Mouse (Mus musculus): ENCODE measurements around the gene 4833439L19Rik. TPM values are rescaled to one million over a fixed set of nuclear protein-coding genes. Genes with fewer than 3 reads are reported as not detected.

Gene 4833439L19Rik
- polyA plus RNA-seq, 1 experiment from 2014 or later, result 254 TPM

DNA sequence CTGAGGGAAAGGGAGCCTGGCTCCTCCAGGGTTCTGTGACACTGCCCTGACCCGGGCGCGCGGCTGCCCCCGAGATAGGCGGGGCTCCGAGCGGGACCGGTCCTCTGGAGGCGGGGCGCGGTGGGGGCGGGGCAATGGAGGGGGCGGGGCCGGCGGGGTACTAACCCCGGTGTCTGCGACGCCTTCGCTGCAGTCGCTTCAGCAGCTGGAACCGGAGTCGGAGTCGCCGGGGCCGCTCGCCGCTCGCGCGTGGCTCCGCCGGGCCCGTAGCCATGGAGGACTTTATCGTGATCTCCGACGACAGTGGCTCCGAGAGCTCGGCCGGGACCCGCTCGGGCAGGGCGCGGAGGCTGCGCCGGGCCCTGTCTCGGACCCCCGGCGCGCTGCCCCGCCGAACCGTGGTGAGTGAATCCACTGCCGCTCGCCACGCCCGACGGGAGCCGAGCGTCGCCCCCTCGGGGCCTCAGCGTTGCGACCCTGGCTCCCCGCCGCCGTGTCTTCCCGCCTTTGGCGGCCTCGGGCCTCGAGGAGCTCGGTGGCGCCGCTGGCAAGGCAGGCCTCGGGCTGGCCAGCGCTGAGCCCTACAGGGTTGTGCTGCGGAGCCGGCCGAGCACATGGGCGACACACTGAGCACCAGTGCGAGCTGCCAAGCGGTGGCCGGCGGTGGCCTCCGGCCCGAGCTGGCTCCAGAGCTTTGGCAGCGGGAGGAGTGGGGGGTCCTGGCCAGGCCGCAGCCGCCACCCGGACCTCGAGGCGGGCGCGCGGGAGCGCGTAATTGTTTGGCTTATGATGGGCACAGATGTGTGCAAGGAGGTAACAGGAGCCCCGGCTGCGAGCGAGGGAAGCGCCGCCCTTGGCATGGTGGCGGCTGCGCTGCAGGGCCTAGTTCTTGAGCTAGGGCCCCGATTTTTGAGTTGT lies 61.4 kb downstream of the 4833439L19Rik start, which contains the start of gene Simc1:
TSS of gene Simc1 (plus strand) at position 176 of the 918 bp plus-strand sequence.
- peaks cover 8% of the 10 kb centered on the region for H3K4me1 ChIP-seq
- no peaks in the 10 kb centered on the region for H3K27me3 ChIP-seq (replicated peaks)
- H3K27ac ChIP-seq, result peak within 1 kb of the TSS; percentile 62
- peak; percentile 92 for ATAC-seq (ENCODE audit: low FRiP score, low read depth)
- H3K36me3 ChIP-seq, result no peaks in the 10 kb centered on the region
- under 1% methylated on average over 105 of the region's 105 CpGs for WGBS
- H3K9me3 ChIP-seq, result no peaks in the 10 kb centered on the region
- H3K4me2 ChIP-seq (replicated peaks), result peak within 1 kb of the TSS; percentile 94
- peak within 1 kb of the TSS; percentile 75 for H3K4me3 ChIP-seq
- peak within 1 kb of the TSS; percentile 85 for H3K9ac ChIP-seq

DNA sequence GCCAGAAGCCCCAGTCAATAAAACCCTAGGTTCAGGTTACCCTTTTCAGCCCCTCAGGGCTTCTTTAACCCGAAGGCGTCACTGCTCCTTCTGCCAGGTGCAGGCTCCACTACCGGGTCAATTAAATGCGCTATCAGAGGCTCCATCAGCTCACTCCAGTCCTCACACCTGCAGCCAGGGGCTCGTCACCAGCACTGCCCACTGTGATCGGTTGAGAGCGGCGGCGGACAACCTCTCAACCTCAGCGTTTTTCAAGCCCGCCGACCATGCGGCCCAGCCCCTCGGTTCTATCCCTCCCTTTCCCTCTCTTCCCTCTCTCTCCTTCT lies 62.0 kb downstream of the 4833439L19Rik start:
- peaks cover 8% of the 10 kb centered on the region for H3K4me1 ChIP-seq
- no peak overlapping the region for H3K27ac ChIP-seq
- peak overlapping the region; percentile 94 for H3K4me2 ChIP-seq (replicated peaks)
- no peaks in the 10 kb centered on the region for H3K36me3 ChIP-seq
- H3K4me3 ChIP-seq, result peak overlapping the region; percentile 75
- no peak; the same call in 1 of the 2 replicates for ATAC-seq (ENCODE audit: low FRiP score, low read depth)
- H3K27me3 ChIP-seq (replicated peaks), result no peaks in the 10 kb centered on the region
- 2% methylated on average over 14 of the region's 14 CpGs for WGBS
- H3K9ac ChIP-seq, result peak overlapping the region; percentile 85
- no peaks in the 10 kb centered on the region for H3K9me3 ChIP-seq

DNA sequence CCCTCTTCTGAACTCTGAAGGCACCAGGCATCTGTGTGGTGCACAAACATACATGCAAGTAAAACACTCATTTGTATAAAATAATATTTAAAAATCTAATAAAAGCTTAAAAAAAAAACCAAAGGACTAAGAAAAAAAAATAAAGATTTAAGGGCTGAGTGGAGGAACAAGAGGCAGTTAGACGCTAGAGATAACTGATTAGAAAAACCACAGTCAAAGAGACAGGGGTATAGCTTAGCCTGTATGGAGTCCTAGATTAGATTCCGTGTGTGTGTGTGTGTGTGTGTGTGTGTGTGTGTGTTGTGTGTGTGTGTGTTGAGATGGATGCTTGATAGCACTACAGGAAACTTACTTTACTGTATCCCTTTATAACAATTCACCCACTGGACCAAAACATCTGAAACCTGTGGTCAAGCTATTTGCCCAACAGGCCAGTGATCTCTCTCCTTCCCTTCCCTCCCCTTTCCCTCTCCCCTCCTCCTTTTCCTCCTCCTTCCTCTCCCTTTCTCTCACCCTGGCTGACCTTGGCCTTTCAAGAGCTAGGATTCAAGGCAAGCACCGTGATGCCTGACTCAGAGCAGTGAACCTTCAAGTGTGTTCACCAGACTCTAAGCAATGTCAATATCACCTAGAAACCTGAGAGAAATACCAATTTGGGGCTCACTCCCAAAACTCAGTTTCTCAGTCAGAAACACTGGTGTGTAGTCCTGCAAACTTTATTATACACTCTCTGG lies 63.1 kb downstream of the 4833439L19Rik start:
- WGBS, result 59% methylated on average over 3 of the region's 3 CpGs
- no peak overlapping the region for H3K4me2 ChIP-seq (replicated peaks)
- no peaks in the 10 kb centered on the region for H3K9me3 ChIP-seq
- no peaks in the 10 kb centered on the region for H3K27me3 ChIP-seq (replicated peaks)
- H3K27ac ChIP-seq, result no peak overlapping the region
- no peak for ATAC-seq (ENCODE audit: low FRiP score, low read depth)
- peaks cover 8% of the 10 kb centered on the region for H3K4me1 ChIP-seq
- no peak overlapping the region for H3K9ac ChIP-seq
- no peak overlapping the region for H3K4me3 ChIP-seq
- no peaks in the 10 kb centered on the region for H3K36me3 ChIP-seq

DNA sequence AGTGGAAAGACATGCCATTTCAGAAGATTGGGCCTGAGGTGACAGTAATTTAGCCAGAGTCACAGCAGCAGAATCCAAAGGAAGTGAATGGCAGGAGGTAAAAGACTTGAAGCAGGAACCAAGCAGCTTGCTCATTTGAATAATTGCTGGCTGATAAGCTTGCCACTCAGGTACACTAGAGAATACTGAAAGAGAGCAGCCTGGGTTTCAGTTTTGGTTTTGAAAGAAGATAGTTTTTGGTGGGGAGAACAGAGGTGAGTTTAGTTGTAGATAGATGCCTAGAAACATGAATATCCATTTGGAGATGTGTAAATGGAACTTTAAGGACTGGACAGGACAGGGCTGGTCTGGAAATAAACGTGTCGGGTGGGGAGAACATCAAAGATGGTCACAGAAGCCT lies 63.9 kb downstream of the 4833439L19Rik start:
- no peak overlapping the region for H3K4me3 ChIP-seq
- H3K27ac ChIP-seq, result no peak overlapping the region
- no peaks in the 10 kb centered on the region for H3K9me3 ChIP-seq
- H3K4me2 ChIP-seq (replicated peaks), result no peak overlapping the region
- H3K9ac ChIP-seq, result no peak overlapping the region
- WGBS, result 72% methylated on average over 2 of the region's 2 CpGs
- ATAC-seq (ENCODE audit: low FRiP score, low read depth), result no peak
- H3K27me3 ChIP-seq (replicated peaks), result no peaks in the 10 kb centered on the region
- H3K36me3 ChIP-seq, result no peaks in the 10 kb centered on the region
- H3K4me1 ChIP-seq, result peaks cover 8% of the 10 kb centered on the region

Small RNAs within 50 kb of the gene (microRNA-seq; reads per million reads assigned to microRNA genes)
- gene Gm24195, result not detected

Other genes with a start within 250 kb of the 4833439L19Rik start
- 13.6 and 15.4 TPM in 2 replicates for gene Cplx2, start 194.1 kb downstream of the 4833439L19Rik start, polyA plus RNA-seq (2016; fragmentation: Nextera tagmentation; extraction: Ambion mirVana)
- 119 and 136 TPM in 2 replicates for gene Thoc3, start 96.6 kb downstream of the 4833439L19Rik start, polyA plus RNA-seq (2016; fragmentation: Nextera tagmentation; extraction: Ambion mirVana)
- gene Simc1, start 61.7 kb downstream of the 4833439L19Rik start, polyA plus RNA-seq (2016; fragmentation: Nextera tagmentation; extraction: Ambion mirVana), result 18.2 and 20.3 TPM in 2 replicates
- gene Arl10, start 9.6 kb upstream of the 4833439L19Rik start, polyA plus RNA-seq (2016; fragmentation: Nextera tagmentation; extraction: Ambion mirVana), result 50.2 and 53.3 TPM in 2 replicates
- gene Nop16, start 24.7 kb upstream of the 4833439L19Rik start, polyA plus RNA-seq (2016; fragmentation: Nextera tagmentation; extraction: Ambion mirVana), result 58.0 and 66.2 TPM in 2 replicates
- 172 and 180 TPM in 2 replicates for gene Higd2a, start 24.8 kb upstream of the 4833439L19Rik start, polyA plus RNA-seq (2016; fragmentation: Nextera tagmentation; extraction: Ambion mirVana)
- 68.9 and 71.0 TPM in 2 replicates for gene Cltb, start 45.9 kb upstream of the 4833439L19Rik start, polyA plus RNA-seq (2016; fragmentation: Nextera tagmentation; extraction: Ambion mirVana)
- 77.1 and 86.9 TPM in 2 replicates for gene Faf2, start 56.3 kb upstream of the 4833439L19Rik start, polyA plus RNA-seq (2016; fragmentation: Nextera tagmentation; extraction: Ambion mirVana)
- 105 and 116 TPM in 2 replicates for gene Rnf44, start 128.5 kb upstream of the 4833439L19Rik start, polyA plus RNA-seq (2016; fragmentation: Nextera tagmentation; extraction: Ambion mirVana)
- 0.09 and 0.15 TPM in 2 replicates for gene Cdhr2, start 136.0 kb upstream of the 4833439L19Rik start, polyA plus RNA-seq (2016; fragmentation: Nextera tagmentation; extraction: Ambion mirVana)
- gene Gprin1, start 184.4 kb upstream of the 4833439L19Rik start, polyA plus RNA-seq (2016; fragmentation: Nextera tagmentation; extraction: Ambion mirVana), result 29.5 and 37.6 TPM in 2 replicates
- 3.6 and 4.2 TPM in 2 replicates for gene Sncb, start 201.2 kb upstream of the 4833439L19Rik start, polyA plus RNA-seq (2016; fragmentation: Nextera tagmentation; extraction: Ambion mirVana)
- gene Eif4e1b, start 218.6 kb upstream of the 4833439L19Rik start, polyA plus RNA-seq (2016; fragmentation: Nextera tagmentation; extraction: Ambion mirVana), result not detected in 2 replicates
- gene Tspan17, start 223.9 kb upstream of the 4833439L19Rik start, polyA plus RNA-seq (2016; fragmentation: Nextera tagmentation; extraction: Ambion mirVana), result 53.3 and 59.0 TPM in 2 replicates

Data from neural tube, embryonic 12.5 days (tissue).